In genomic region chr4:91481863-91482475, GRCm38 (mm10) we compare ENCODE assay signal across 16 mouse cellular contexts.
"Had no signal": no experiment of that assay in that cellular context is flagged by ENCODE, and none has a peak within 500 bp of the region (broad histone marks: within the 10 kb centered on the region; RNA-seq: fewer than 3 reads in every experiment).

No protein-coding gene starts in this region.

- ATAC-seq: midbrain, embryonic 16.5 days had no signal

- H3K9me3 ChIP-seq: midbrain, embryonic 10.5 days; midbrain, embryonic 12.5 days; neural tube, embryonic 13.5 days; stomach, embryonic 15.5 days had no signal

- H3K27ac ChIP-seq: midbrain, embryonic 10.5 days; midbrain, embryonic 12.5 days; neural tube, embryonic 13.5 days; stomach, embryonic 15.5 days; stomach, postnatal 0 days had no signal

- DNase-seq: lung, adult 18-20 months; lung, embryonic 14.5 days; lung, postnatal 10 days; lung, postnatal 4 days; midbrain, embryonic 14.5 days; right cerebral cortex, postnatal 14 days; thymus, adult 2 months; thymus, postnatal 25 days; thymus, postnatal 4 days had no signal

- H3K9ac ChIP-seq: lung, embryonic 14.5 days; midbrain, embryonic 12.5 days; neural tube, embryonic 13.5 days; stomach, embryonic 15.5 days had no signal

- H3K4me2 ChIP-seq: lung, embryonic 14.5 days; midbrain, embryonic 12.5 days; neural tube, embryonic 13.5 days; stomach, embryonic 15.5 days had no signal

- H3K36me3 ChIP-seq: midbrain, embryonic 10.5 days; midbrain, embryonic 12.5 days; neural tube, embryonic 13.5 days; stomach, embryonic 15.5 days had no signal

- H3K4me3 ChIP-seq: midbrain, embryonic 10.5 days; midbrain, embryonic 12.5 days; myocyte; neural tube, embryonic 13.5 days; stomach, embryonic 15.5 days had no signal

- H3K27me3 ChIP-seq: midbrain, embryonic 12.5 days; neural tube, embryonic 13.5 days; stomach, embryonic 15.5 days had no signal

- H3K4me1 ChIP-seq: midbrain, embryonic 10.5 days; midbrain, embryonic 12.5 days; neural tube, embryonic 13.5 days; stomach, embryonic 15.5 days had no signal
